Mouse (Mus musculus): ENCODE measurements around the gene Ly6g6f.
"Not testable (repeated sequence)": the region's sequence is repeated elsewhere in the genome, so short reads cannot be mapped to it uniquely, and the experiment has no call there.

The Ly6g6f gene

DNA sequence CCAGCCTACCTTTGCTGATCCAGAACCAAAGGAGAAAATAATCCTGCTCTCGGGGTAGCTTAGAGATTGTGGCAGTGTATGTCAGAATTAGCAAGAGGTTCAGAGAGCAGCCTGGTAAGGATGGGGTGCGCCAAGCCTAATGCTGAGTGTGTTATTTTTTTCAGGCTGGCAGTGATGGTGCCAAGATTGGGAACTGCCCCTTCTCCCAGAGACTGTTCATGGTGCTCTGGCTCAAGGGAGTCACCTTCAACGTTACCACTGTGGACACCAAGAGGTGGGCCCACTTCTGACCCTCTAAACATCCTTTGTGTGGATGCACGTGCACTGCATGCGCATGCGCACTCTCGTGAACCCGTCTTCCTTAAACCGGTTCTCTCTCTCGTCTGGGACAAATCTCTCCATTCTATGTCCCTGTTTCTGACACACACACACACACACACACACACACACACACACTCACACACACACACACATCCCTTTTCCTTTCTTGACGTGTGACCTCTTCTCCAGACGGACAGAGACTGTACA lies 33.1 kb downstream of the Ly6g6f start:
- DNase-seq (ENCODE audit: low spot score) = no peak

DNA sequence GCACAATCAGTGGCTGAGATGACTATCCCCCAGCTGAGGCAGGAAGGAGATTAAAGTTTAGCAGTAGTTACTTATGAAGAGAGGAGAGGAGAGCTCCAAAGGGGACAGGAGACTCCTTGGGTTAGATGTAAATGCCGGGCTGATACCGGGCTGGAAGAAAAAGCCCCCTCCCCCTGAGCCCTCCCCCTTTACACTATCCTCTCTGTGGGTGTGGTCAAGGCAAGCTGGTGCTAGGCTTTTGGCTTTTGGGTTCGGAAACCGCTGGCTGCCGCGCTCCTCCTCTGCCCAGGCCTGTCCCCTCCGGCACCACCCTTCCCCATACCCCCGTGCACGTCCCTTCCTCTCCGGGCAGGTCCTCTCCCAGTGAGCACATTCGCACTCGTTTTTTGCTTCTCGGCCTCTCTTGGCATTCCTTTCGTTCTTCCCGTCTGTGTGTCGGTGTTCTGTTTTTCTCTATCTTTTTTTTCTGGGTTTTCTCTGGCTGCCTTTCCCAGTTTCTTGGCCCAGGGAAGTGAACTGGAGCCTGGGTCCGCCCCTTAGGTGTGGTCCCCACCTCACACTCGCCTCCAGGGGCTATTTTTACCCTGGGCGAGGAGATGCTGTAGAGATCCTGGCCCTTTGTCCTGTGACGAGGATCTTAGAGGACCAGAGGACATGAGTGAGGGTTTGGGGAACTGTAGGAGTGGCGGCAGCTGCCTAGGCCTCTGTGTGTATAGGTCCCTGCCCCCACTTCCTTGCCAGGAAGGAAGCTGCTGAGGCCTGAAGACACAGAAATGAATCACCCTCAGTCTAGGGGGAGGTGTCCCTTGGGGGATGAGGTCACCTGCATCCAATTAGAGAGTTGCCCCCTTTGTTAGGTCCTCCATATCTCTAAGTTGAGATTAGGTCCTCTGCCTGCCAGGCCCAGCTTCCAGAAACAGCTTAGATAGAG lies 34.0 kb downstream of the Ly6g6f start:
- DNase-seq (ENCODE audit: low spot score) = peak; percentile 79

DNA sequence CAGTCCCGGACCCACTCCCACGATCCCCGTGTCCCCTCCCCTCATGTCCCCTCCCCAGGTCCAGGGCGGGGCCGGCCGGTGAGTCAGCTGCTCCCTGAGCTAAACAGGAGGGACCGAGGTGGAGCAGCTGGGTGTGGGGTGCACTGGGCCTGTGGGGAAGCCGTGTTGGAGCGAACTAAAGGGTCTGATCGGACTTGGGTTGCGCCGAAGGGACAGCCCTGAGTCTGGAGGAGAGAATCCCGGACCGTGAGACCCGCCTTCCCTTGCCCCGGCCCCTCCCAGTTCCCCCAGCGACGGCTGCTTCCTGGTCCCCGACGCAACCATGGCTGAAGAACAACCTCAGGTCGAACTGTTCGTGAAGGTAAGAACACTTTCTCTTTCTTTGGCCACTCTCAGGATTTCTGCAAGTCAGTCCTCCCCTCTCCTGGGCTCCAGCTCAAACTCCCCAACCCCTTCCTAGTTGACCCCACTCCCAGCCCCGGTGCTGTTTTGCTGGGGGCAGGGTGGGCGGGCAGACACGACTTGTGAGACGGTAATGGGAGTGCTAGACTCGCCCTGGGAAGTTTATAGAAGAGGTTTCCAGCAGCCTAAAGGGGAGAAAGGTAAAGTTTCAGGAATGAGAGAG lies 35.2 kb downstream of the Ly6g6f start:
- peak; percentile 83 for DNase-seq (ENCODE audit: low spot score)

DNA sequence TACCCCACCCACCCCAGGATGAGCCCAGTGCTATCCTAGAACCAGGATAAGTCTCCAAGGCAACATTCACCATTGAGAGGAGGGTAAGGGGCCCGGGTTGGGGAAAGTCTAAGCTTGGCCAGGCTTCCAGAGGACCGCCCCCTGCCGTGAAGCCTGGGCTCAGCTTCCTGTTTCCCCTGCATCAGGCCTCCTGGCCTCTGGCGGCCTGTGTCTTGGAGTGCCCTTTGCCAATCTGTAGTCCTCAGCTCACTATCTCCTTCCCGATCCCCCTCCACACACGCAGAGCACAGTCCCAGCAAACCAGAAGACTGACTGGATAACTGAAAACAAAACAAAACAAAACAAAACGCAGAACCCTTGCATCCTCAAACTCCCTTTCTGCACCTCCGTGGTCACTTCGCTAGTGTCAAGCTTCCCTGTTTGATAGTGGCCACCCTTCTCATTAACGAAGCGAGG lies 35.8 kb downstream of the Ly6g6f start, which contains the start of gene Clic1:
Clic1 (plus strand) TSS at position 406 of the 456 bp plus-strand sequence.
- peak; percentile 56 for DNase-seq (ENCODE audit: low spot score)

DNA sequence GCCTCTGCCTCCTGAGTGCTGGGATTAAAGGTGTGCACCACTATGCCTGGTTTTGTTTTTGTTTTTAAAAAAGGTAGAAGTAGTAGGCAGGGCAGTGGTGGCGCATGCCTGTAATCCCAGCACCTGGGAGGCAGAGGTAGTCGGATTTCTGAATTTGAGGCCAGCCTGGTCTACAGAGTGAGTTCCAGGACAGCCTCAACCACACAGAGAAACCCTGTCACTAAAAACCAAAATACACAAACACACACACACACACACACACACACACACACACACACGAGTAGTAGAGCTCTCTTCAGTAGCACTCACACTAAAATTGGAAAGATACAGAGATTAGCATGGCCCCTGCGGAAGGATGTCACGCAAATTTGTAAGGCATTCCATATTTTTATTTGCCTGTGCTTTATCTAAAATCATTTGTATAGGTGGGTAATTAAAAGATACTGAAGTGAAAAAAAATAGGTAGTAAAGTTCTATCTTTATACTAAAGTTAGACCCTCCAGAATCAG lies 36.4 kb downstream of the Ly6g6f start:
- no peak for DNase-seq (ENCODE audit: low spot score)

DNA sequence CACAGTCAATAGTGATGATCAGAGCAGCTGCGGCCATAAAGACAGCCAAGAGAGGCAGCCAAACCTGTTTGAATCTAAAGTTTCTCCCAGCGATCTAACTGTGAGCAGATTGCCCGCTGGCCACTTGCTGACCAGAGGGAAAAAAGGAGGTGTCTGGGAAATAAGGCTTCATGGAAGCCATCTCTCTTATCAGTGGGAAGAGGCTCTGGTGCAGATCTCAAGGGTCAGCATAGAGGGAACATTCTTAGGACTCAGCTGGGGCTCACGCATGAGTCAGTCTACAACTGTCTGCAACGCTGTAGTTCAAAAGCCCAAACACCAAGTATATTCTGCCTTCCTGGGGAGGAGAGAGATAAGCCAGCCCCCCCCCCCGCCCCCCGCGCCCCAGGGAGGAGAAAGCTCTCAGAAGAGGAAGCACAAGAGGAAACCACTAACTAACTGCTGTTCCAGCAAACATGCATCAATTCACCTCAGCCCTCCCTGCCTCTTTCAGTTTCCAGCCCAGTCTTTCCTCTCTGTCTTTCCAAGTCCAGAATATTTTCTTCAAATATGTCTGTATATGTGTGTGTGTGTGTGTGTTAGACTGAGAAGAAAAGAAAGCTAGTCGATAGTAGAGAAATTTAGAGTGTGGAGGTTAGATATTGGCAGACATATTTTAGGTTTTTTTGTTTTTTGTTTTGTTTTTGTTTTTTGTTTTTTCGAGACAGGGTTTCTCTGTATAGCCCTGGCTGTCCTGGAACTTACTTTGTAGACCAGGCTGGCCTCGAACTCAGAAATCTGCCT lies 37.1 kb downstream of the Ly6g6f start:
- peak; percentile 26 for DNase-seq (ENCODE audit: low spot score)

DNA sequence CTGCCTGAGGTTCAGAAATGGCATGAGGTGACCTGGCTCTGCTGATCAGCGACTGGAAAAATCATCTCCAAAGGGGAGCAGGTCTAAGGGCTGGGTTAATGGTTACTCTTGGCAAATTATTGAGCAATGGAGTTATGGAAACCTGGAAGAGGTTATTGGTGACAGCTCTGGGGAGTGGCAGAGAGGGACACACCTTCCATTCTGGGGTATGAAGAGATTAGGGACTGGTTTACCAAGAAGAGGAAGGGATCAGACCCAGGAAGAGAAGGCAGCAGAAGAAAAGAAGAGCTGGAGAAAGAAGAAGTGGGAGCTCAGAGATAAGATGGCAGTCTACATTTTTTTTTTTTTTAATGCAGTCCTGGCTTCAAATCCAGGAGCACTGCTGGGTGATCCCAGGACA lies 37.7 kb downstream of the Ly6g6f start:
- no peak for DNase-seq (ENCODE audit: low spot score)

DNA sequence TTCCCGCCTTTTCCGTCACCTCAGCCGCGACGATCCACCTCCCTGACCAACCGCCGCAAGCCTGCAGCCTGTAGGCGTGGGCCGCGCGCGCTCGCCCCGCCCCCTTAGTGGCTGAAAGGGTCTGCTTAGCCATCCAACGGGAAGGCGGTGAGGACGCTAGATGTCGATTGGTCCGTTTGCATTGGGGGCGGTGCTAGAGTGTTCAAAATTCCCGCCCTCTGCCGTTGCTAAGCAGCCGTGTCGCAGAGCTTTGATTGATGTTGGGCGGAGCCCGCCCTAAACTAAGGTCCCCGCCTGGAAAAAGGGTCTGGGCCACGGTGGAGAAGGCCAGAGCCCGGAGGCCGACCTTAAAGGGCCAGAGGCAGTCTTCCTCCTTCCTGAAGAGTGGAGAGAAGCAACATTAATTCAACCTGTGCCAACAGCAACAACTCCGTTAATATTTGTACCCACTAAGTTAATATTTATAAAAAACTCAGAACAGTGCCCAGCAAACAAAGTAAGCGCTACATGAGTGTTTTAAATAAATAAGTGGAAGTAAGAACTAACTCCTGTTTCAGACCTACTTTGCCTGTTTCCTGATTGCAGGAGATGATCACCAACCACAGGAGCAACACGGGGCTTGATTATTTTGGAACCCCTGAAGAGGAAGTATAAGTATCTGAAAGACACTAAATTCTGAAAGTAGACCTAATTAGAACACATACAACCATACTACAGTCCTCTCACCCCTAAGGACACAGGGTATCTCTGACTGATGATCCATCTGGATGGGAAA lies 38.5 kb downstream of the Ly6g6f start, which contains the start of gene Msh5:
Msh5 (minus strand) TSS at position 65 of the 775 bp plus-strand sequence.
- peak; percentile 97 for DNase-seq (ENCODE audit: low spot score)

DNA sequence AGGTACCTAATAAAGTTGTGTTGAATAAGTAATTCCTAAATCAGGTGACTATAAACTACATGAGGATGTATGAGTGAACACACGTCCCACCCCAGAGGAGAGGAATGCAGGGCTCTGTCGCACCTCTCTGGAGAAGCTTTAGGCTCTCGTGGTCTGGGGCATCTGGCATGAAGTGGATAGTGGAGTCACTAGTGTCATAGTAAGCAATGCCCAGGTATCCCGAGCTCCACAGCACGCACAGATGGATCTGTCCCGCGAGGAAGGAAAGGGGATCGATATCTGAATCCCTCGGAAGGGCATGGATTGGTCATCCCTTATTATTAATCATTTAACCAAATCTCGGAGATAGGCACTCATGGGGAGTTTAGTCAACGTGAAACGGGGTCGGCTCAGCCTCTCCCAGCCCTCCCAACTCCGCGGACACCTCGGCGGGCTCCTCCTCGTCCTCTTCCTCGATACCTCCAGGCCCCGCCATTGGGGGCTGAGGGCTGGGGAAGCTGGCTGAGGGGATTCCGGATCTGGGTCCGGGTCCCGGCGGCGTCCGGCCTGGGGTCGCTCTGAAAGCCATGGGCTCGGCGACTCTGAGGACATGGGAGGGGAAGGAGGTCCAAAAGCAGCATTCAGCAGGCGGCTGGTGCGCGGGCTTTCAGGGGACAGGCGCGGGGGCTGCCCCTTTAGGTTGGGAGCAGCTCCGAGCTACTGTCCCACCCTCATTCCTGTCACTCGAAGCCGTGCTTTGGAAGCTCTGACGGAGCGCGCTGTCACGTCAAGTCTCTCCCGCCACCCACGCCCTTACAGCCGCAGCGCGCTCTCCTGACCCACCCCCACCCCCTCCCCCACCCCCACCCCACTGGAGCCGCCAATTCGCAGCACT lies 39.4 kb downstream of the Ly6g6f start:
- DNase-seq (ENCODE audit: low spot score) = no peak

DNA sequence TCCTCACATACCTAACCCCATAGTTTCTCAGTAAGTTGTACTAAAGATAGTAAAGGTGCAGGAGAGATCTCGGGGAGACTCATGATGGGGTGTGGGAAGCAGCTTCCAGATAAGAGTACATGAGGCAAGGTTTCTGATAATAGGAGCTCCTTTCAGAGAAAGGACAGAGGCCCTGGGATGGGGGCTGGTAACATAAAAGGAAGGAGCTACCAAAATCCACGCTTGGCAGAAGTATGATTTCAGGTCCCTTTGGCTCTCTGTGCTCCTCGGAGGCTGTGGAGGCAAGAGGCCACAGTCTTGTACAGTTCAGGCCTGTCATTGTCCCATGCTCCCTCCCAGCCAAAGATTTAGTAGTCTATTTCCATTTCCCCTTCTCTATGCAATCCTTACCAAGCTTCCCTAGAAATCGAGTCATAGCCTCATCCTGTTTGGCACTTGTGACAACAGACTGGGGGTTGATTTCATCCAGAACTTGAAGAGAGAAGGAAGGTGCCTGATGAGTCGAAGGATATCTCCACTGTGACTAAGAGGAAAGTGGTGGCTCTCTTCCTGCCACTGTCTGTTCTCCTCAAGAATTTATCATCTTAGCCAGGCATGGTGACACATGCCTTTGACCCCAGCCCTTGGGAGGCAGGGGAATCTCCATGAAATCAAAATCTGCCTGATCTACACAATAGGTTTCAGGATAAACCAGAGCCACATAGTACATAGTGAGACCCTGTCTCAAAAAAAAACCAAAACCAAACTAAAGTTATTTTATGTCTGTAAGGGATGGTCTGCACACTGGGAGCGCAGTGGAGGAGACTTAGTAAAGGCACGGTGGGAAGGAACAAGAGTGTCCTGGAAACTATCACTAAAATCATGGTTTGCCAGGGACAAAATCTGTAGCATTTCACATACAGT lies 40.3 kb downstream of the Ly6g6f start:
- no peak for DNase-seq (ENCODE audit: low spot score)

DNA sequence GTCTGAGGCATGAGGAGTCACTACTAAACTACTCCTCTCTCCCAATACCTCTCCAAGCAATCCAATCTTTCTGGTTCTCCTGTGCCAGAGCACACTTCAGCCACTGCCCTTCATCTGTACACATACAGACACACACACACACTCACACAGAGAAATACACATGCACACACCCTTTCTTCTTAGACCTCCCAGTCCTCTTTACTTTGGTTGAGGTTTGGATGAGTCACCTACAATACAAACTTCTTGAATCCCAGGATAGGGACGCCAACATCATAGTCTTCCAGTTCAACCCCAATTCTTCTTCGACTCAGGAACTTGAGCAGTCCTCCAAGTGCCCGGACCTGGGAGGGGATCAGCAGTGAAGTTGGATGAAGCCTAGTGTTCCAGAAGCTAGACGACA lies 41.6 kb downstream of the Ly6g6f start:
- no peak for DNase-seq (ENCODE audit: low spot score)

DNA sequence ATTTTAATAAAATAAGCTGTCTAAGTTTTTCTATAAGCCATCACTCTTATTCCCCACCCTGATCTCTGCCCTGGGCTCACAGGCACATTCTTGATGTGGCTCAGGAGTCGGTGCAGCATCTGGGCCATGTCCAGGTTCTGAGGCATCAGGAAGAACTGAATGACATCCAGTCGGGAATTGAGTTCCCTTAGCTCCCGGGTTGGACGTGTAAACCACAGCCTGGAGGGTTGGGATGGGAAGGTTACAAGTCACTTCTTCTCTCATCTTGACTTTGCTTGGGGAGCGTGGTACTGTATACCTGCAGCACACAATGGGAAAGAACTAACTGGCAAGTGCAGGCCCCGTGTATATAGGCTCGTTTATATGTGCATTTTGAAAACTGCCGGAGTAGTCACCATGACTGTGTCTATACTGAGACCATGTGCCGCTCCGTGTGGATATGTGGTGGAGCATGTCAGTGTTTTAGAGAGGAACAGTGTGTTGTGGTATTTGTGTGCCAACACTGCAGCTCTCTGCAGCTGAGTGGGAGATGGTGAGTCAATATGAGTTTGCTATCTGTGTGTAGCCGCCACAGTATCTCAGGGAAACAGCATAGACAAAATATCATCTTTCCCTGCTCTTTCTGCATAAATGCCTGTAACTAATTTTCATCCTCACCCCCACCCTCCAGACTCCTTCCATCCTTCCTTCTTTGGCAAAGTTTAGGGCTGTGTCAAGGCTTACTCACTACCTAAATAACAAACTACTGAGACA lies 46.1 kb downstream of the Ly6g6f start:
- no peak for DNase-seq (ENCODE audit: low spot score)

DNA sequence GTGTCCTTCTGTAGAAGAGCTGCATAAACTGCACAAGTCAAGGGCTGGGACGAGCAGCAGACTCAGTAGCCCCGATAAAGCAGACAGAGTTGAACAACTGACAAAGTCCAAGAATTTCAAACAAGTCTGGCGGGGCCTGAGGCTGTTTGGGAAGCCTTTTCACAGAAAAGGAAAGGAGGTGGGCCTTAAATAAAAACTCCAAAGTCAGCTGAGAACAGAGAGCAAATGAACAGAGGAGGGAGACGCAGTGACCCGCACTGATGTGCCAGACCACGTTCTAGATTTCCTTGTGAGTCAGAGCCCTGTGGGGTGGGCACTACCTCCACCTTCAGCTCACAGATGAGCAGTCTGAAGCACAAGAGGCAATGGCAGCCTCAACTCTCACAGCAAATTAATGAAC lies 50.5 kb downstream of the Ly6g6f start:
- no peak for DNase-seq (ENCODE audit: low spot score)

DNA sequence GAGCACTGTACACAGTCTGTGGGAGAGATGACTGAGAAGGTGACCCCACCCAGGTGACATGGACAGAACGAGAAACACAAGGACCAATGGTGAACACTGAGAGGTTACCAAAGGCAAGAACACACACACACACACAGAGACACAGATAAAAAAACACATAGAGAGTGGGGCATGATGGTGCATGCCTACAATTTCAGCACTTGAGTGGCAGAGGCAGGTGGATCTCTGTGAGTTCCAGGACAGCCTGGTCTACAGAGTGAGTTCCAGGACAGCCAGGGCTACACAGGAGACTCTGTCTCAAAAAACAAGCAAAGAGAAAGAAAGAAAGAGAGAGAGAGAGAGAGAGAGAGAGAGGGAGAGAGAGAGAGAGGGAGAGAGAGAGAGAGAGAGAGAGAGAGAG lies 51.7 kb downstream of the Ly6g6f start:
- DNase-seq (ENCODE audit: low spot score) = not testable (repeated sequence)

DNA sequence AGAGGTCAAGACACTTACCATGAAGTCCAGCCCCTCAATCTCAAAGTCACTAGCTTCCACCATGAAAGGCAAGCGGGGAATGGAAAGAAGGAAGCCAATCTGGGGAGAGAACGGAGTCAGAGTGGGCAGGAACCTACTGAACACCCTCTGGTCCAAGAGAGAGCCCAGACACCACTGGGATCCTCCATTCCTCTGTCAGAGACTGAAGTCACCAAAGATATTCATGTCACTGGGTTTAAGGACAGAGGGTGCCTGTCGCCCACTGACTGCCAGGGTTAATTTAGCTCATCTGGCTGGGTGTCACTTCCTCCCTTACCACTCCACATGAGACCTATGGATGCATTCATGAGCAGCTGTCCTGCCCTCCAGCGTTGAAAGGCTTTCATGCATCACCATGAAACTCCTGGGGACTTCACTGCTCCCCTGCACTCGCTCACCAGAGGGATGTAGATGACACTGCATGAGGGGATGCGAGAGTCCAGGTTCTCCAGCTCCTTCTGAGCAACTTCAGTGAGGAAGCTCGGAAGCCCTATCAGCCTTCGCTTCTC lies 53.0 kb downstream of the Ly6g6f start:
- no peak for DNase-seq (ENCODE audit: low spot score)

DNA sequence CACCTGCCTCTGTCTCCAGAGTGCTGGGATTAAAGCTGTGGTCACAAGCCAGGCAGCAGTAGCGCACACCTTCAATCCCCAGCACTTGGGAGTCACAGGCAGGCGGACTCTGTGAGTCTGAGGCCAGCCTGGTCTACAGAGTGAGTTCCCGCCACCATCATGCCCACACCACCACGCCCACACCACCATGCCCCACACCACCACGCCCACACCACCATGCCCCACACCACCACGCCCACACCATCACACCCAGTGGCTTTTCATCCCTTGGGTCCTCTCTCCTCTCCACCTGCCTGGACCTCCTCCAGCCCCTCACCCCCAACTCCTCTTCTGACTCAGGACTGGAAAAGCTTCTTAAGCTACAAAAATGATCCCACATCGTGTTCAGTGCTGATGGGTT lies 53.5 kb downstream of the Ly6g6f start:
- DNase-seq (ENCODE audit: low spot score) = no peak

DNA sequence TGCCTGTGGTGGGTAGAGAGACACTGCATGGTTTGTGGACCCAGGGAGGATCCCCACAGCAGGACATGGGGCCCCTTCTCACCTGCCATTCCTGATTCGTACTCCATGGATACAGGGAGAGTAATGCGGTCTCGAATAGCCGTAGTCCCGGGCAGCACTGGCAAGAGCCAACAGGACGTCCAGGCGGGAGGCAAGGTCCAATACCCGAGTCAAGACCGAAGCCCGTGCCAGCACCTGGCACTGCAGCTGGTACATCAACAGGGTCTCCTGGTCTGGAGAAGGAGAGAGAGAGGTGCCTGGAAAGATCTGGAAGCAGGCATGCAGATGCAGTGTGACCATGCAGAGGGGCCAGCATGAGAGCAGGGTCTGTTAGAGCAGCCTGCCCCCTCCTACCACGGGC lies 54.1 kb downstream of the Ly6g6f start:
- no peak for DNase-seq (ENCODE audit: low spot score)
